Mouse (Mus musculus): ENCODE measurements at regions not wholly inside any gene's neighbourhood (a gene's known extent, or its start where the extent isn't known, plus 50 kb on each side); places are given as distances from the start of the nearest gene placed in this dataset.
A peak's percentile ranks its signal among the peaks of the same experiment; 100 is the strongest.
"Not testable (repeated sequence)": the region's sequence is repeated elsewhere in the genome, so short reads cannot be mapped to it uniquely, and the experiment has no call there.

GRCm38 (mm10) chr13:89375526-89376474 is 163.8 kb upstream of the Hapln1 start:
- Histone ChIP-seq H3K4me3 (no peak overlapping the region), H3K9ac (no peak overlapping the region), H3K27ac (no peak overlapping the region), H3K36me3 (ENCODE audit: poor library complexity, severe bottlenecking) (no peaks in the 10 kb centered on the region), H3K4me2 (no peak overlapping the region), H3K4me1 (no peaks in the 10 kb centered on the region), H3K9me3 (replicated peaks) (no peaks in the 10 kb centered on the region), H3K27me3 (no peaks in the 10 kb centered on the region)
- ATAC-seq, result peak; percentile 24; the same call in 1 of the 2 replicates
- WGBS, result 94% methylated on average over 4 of the region's 4 CpGs

GRCm38 (mm10) chr13:89378365-89378764 is 161.2 kb upstream of the Hapln1 start:
- Histone ChIP-seq H3K36me3 (ENCODE audit: poor library complexity, severe bottlenecking) (no peaks in the 10 kb centered on the region), H3K4me1 (no peaks in the 10 kb centered on the region), H3K9me3 (replicated peaks) (no peaks in the 10 kb centered on the region), H3K27ac (no peak overlapping the region), H3K27me3 (no peaks in the 10 kb centered on the region), H3K4me3 (no peak overlapping the region), H3K4me2 (no peak overlapping the region), H3K9ac (no peak overlapping the region)
- WGBS, result 86% methylated on average over 4 of the region's 4 CpGs
- no peak for ATAC-seq

GRCm38 (mm10) chr13:89383619-89384190 is 155.9 kb upstream of the Hapln1 start:
- H3K4me2 ChIP-seq; H3K36me3 ChIP-seq (ENCODE audit: poor library complexity, severe bottlenecking); H3K9ac ChIP-seq; H3K27me3 ChIP-seq; H3K9me3 ChIP-seq (replicated peaks); ATAC-seq; H3K27ac ChIP-seq; H3K4me3 ChIP-seq; H3K4me1 ChIP-seq: not testable (repeated sequence)
- WGBS, result 92% methylated on average over 16 of the region's 16 CpGs

DNA sequence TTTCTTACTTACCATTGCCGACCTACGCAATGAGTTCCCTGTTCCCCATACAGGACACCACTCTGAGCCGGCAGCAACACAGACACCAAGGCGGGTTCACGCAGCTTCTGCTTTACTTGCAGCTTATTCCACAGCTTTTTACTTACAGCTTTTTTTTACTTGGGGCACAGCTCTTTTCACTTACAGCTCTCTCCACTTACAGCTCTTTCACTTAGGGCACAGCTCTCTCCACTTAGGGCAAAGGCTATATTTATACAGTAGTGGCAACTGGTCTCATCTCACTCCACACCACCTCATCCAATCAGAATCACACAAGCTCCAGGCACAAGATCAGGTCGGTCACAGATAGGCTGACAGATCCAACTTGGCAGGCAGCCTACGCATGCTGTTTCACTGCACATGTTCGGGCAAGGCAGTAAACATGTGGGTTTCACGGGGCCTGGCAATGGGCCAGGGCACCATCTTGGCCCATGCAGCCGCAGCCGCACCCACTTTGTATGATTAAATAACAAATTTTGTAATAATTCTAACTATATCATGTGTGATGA is 154.9 kb upstream of the Hapln1 start:
- ATAC-seq, result peak; percentile 60
- H3K9me3 ChIP-seq (replicated peaks), result no peaks in the 10 kb centered on the region
- no peaks in the 10 kb centered on the region for H3K27me3 ChIP-seq
- no peak overlapping the region for H3K4me3 ChIP-seq
- H3K4me2 ChIP-seq, result no peak overlapping the region
- no peak overlapping the region for H3K9ac ChIP-seq
- H3K27ac ChIP-seq, result no peak overlapping the region
- 83% methylated on average over 11 of the region's 11 CpGs for WGBS
- no peaks in the 10 kb centered on the region for H3K4me1 ChIP-seq
- H3K36me3 ChIP-seq (ENCODE audit: poor library complexity, severe bottlenecking), result no peaks in the 10 kb centered on the region

GRCm38 (mm10) chr13:89387416-89387815 is 152.2 kb upstream of the Hapln1 start:
- no peaks in the 10 kb centered on the region for H3K4me1 ChIP-seq
- H3K4me3 ChIP-seq, result no peak overlapping the region
- no peak overlapping the region for H3K27ac ChIP-seq
- H3K4me2 ChIP-seq, result no peak overlapping the region
- H3K9ac ChIP-seq, result no peak overlapping the region
- 100% methylated on average over 1 of the region's 1 CpGs for WGBS
- no peaks in the 10 kb centered on the region for H3K9me3 ChIP-seq (replicated peaks)
- no peaks in the 10 kb centered on the region for H3K36me3 ChIP-seq (ENCODE audit: poor library complexity, severe bottlenecking)
- no peak for ATAC-seq
- no peaks in the 10 kb centered on the region for H3K27me3 ChIP-seq

- no peak overlapping the region for H3K27ac ChIP-seq
- H3K4me3 ChIP-seq, result no peak overlapping the region
- ATAC-seq, result no peak
- H3K9me3 ChIP-seq (replicated peaks), result no peaks in the 10 kb centered on the region
- no peaks in the 10 kb centered on the region for H3K4me1 ChIP-seq
- H3K36me3 ChIP-seq (ENCODE audit: poor library complexity, severe bottlenecking), result no peaks in the 10 kb centered on the region
- WGBS, result 71% methylated on average over 1 of the region's 1 CpGs
- no peak overlapping the region for H3K4me2 ChIP-seq
- no peak overlapping the region for H3K9ac ChIP-seq
- no peaks in the 10 kb centered on the region for H3K27me3 ChIP-seq
Observed at GRCm38 (mm10) chr13:89389149-89389548, 150.4 kb upstream of the Hapln1 start.

DNA sequence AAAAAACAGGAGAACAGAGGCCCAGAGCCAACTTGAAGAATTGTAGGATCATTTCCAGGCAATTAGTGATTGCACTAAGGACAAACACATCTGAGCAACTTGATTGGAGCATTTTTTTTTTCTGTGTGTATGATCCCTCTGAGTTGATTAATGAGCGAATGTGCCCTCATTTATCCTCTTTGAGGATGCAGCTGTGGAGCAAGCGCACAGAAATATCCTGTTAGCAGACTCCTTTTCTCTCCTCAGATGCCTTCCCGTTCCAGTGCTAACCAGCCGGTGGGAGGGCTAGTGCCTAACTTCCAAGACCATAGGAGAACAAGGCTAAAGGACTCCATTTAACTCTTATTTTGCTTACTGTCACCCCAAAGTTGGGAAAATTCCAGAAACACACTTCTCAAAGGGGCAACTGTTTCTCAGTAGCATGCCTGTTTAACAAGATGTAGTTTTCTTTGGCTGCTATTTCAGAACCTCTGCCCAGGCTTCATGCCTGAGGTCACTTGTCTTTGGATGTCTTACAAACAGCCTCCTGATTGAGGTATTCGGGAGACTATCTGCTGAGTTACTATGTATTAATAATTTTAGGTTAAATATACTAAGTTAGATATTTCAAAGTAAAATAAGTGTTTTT is 144.8 kb upstream of the Hapln1 start:
- H3K4me3 ChIP-seq, result no peak overlapping the region
- no peaks in the 10 kb centered on the region for H3K36me3 ChIP-seq (ENCODE audit: poor library complexity, severe bottlenecking)
- H3K9ac ChIP-seq, result no peak overlapping the region
- no peaks in the 10 kb centered on the region for H3K9me3 ChIP-seq (replicated peaks)
- H3K4me1 ChIP-seq, result peaks cover 7% of the 10 kb centered on the region; the same call in 1 of the 2 replicates
- no peak overlapping the region for H3K27ac ChIP-seq
- no peak overlapping the region for H3K4me2 ChIP-seq
- no peaks in the 10 kb centered on the region for H3K27me3 ChIP-seq
- ATAC-seq, result peak; percentile 59; the same call in 1 of the 2 replicates
- 57% methylated on average over 5 of the region's 5 CpGs for WGBS

DNA sequence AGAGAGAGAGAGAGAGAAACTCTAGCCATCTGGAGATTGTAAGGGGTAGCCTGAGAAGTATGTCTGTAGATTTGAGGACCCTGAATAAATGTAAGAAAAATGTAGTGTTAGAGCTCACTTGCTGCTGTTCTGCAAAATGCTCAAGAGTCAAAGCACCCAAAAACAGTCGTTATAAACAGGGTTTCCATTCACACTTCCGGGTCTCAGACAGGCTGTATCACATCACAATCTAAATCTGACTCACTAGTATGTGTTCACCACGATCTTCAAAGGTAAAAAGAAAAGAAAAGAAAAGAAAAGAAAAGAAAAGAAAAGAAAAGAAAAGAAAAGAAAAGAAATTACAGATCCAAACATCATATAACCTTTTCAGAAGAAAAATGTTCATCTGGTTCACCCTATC is 143.7 kb upstream of the Hapln1 start:
- no peaks in the 10 kb centered on the region for H3K27me3 ChIP-seq
- WGBS, result 59% methylated on average over 3 of the region's 3 CpGs
- H3K27ac ChIP-seq, result no peak overlapping the region
- H3K4me3 ChIP-seq, result no peak overlapping the region
- no peak overlapping the region for H3K4me2 ChIP-seq
- peaks cover 7% of the 10 kb centered on the region; the same call in 1 of the 2 replicates for H3K4me1 ChIP-seq
- no peaks in the 10 kb centered on the region for H3K36me3 ChIP-seq (ENCODE audit: poor library complexity, severe bottlenecking)
- H3K9me3 ChIP-seq (replicated peaks), result no peaks in the 10 kb centered on the region
- no peak for ATAC-seq
- no peak overlapping the region for H3K9ac ChIP-seq

- H3K4me2 ChIP-seq, result no peak overlapping the region
- no peaks in the 10 kb centered on the region for H3K27me3 ChIP-seq
- H3K4me3 ChIP-seq, result no peak overlapping the region
- H3K27ac ChIP-seq, result no peak overlapping the region
- no peaks in the 10 kb centered on the region for H3K36me3 ChIP-seq (ENCODE audit: poor library complexity, severe bottlenecking)
- ATAC-seq, result no peak
- H3K9me3 ChIP-seq (replicated peaks), result no peaks in the 10 kb centered on the region
- H3K4me1 ChIP-seq, result no peaks in the 10 kb centered on the region
- WGBS, result 88% methylated on average over 5 of the region's 5 CpGs
- no peak overlapping the region for H3K9ac ChIP-seq
Observed at GRCm38 (mm10) chr13:89401084-89401671, 138.4 kb upstream of the Hapln1 start.

- 82% methylated on average over 2 of the region's 2 CpGs for WGBS
- Histone ChIP-seq H3K4me1 (peaks cover 6% of the 10 kb centered on the region; the same call in 1 of the 2 replicates), H3K27ac (no peak overlapping the region), H3K4me2 (no peak overlapping the region), H3K4me3 (no peak overlapping the region), H3K9me3 (replicated peaks) (no peaks in the 10 kb centered on the region), H3K9ac (no peak overlapping the region), H3K27me3 (no peaks in the 10 kb centered on the region), H3K36me3 (ENCODE audit: poor library complexity, severe bottlenecking) (no peaks in the 10 kb centered on the region)
- ATAC-seq, result no peak
Observed at GRCm38 (mm10) chr13:89410504-89410903, 129.1 kb upstream of the Hapln1 start.

- H3K27ac ChIP-seq, result no peak overlapping the region
Observed at GRCm38 (mm10) chr13:89412768-89413487, 126.7 kb upstream of the Hapln1 start.

More at GRCm38 (mm10) chr13:89412768-89413487, 126.7 kb upstream of the Hapln1 start:
- Histone ChIP-seq H3K4me3 (no peak overlapping the region), H3K4me1 (peaks cover 6% of the 10 kb centered on the region; the same call in 1 of the 2 replicates), H3K4me2 (no peak overlapping the region), H3K27me3 (no peaks in the 10 kb centered on the region), H3K9me3 (replicated peaks) (no peaks in the 10 kb centered on the region), H3K36me3 (ENCODE audit: poor library complexity, severe bottlenecking) (no peaks in the 10 kb centered on the region), H3K9ac (no peak overlapping the region)
- 58% methylated on average over 1 of the region's 1 CpGs for WGBS
- peak; percentile 85 for ATAC-seq

All from forebrain, embryonic 13.5 days (tissue).